Mouse (Mus musculus) limb, embryonic 11.5 days (tissue): ENCODE measurements at regions not wholly inside any gene's neighbourhood (a gene's known extent, or its start where the extent isn't known, plus 50 kb on each side); places are given as distances from the start of the nearest gene placed in this dataset.

Source experiments
- ATAC-seq: fragments of 200-750 bp; cut with Nextera tagmentation; 2 replicates; pipeline ENCODE4 v1.8.0; 2017; ENCODE audit warnings: low read depth; ENCODE audit not compliant: insufficient number of reproducible peaks, low FRiP score, low TSS enrichment
- DNase-seq: peaks from one replicate; pipeline ENCODE4 v3.0.0-alpha.2; 2015; ENCODE audit warnings: low spot score
- H3K27ac ChIP-seq: fragments of 300-500 bp; sonication (generic); replicated peaks from 2 replicates; pipeline ENCODE4 v1.5.1; 2014; ENCODE audit warnings: low read depth, mild to moderate bottlenecking, low read length
- H3K27me3 ChIP-seq: fragments of 300-500 bp; sonication (generic); 2 replicates; pipeline ENCODE4 v1.6.1; 2014; ENCODE audit warnings: mild to moderate bottlenecking, low read length, mixed read lengths; ENCODE audit not compliant: control insufficient read depth, insufficient read depth
- H3K36me3 ChIP-seq: fragments of 300-500 bp; sonication (generic); 2 replicates; pipeline ENCODE4 v1.6.1; 2014; ENCODE audit warnings: mild to moderate bottlenecking, low read length, moderate library complexity, mixed read lengths; ENCODE audit not compliant: control insufficient read depth, insufficient read depth
- H3K4me1 ChIP-seq: fragments of 300-500 bp; sonication (generic); 2 replicates; pipeline ENCODE4 v1.6.1; 2014; ENCODE audit warnings: low read length, mixed read lengths; ENCODE audit not compliant: control insufficient read depth, insufficient read depth
- H3K4me2 ChIP-seq: fragments of 300-500 bp; sonication (generic); 2 replicates; pipeline ENCODE4 v1.6.1; 2014; ENCODE audit warnings: low read depth, mild to moderate bottlenecking, moderate library complexity; ENCODE audit not compliant: severe bottlenecking
- H3K4me3 ChIP-seq: fragments of 300-500 bp; sonication (generic); 2 replicates; pipeline ENCODE4 v1.5.1; 2014; ENCODE audit warnings: low read depth, low read length
- H3K9ac ChIP-seq: fragments of 300-500 bp; sonication (generic); 2 replicates; pipeline ENCODE4 v1.6.1; 2014; ENCODE audit warnings: mild to moderate bottlenecking, low read length
- H3K9me3 ChIP-seq: fragments of 300-500 bp; sonication (generic); 2 replicates; pipeline ENCODE4 v1.6.1; 2016; ENCODE audit warnings: low read length; ENCODE audit not compliant: control insufficient read depth
- WGBS: fragments of 180-500 bp; shearing (Covaris S2); extraction: QIAGEN DNeasy Blood & Tissue Kit; methylation state at CpG from one replicate; pipeline ENCODE4 v1.1.7; 2014; 5-methylcytosine and 5-hydroxymethylcytosine counted together

DNA sequence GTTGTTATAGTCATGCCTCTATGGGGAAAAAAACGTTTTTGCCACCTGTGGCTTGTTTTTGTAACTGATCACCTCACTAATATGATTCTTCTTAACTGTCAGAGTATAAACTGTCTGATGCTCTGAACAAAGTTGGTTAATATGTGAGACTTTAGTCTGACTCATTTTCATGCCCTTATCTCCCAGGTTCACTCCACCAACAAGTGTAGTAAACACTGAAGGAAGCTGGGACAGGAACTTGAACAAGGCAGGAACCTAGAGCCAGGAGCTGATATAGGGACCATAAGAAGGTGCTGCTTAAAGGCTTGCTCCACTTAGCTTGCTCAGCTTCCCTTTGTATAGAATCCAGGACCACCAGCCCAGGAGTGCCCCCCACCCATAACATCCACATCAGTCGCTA lies 124.0 kb upstream of the Itga4 start:
- DNase-seq, result no peak
- Histone ChIP-seq H3K27me3 (no peaks in the 10 kb centered on the region), H3K4me2 (no peak overlapping the region), H3K27ac (no peak overlapping the region), H3K36me3 (no peaks in the 10 kb centered on the region), H3K9ac (no peak overlapping the region), H3K4me1 (no peaks in the 10 kb centered on the region), H3K4me3 (no peak overlapping the region), H3K9me3 (no peaks in the 10 kb centered on the region)
- 73% methylated on average over 2 of the region's 2 CpGs for WGBS
- ATAC-seq, result no peak

DNA sequence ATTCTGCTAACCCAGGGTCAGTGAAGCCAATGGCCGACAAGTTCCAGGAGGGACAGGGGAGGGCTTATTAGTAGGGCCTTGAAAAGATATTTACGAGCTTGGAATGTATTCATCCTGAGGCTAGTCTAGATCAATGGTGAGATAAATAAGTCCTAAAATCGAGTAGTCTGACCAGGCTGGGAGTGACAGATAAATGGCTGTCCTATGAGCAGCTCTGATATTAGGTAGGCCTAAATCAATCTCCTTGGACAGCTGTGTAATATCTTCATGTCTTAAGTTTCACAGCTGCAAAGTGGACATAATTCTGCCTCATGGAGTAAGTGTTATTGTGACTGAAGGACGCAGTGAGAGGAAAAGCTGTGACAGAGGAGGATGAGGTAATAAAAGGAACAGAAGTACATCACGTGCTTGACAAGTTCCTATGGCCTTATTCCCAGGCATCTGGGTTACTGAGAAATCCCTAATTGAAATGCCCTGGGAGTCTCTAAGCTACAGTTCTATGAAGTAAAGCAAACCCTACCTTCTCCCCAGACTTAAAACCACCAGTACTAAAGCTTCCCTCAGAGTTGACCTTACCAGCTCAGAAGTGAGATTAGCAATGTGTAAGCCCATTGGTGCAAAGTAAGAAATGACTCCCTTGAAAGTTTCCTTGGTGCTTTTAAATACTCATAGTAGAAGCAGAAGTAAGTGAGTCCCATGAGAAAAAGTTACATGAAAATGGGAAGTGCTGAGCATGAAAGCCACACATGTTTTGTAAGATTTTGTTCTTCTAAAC lies 123.3 kb upstream of the Itga4 start:
- no peak overlapping the region for H3K4me2 ChIP-seq
- ATAC-seq (no peak), DNase-seq (no peak)
- no peak overlapping the region for H3K4me3 ChIP-seq
- no peaks in the 10 kb centered on the region for H3K9me3 ChIP-seq
- H3K27me3 ChIP-seq, result no peaks in the 10 kb centered on the region
- H3K36me3 ChIP-seq, result no peaks in the 10 kb centered on the region
- H3K9ac ChIP-seq, result no peak overlapping the region
- H3K27ac ChIP-seq, result no peak overlapping the region
- H3K4me1 ChIP-seq, result no peaks in the 10 kb centered on the region
- WGBS, result 40% methylated on average over 5 of the region's 5 CpGs

DNA sequence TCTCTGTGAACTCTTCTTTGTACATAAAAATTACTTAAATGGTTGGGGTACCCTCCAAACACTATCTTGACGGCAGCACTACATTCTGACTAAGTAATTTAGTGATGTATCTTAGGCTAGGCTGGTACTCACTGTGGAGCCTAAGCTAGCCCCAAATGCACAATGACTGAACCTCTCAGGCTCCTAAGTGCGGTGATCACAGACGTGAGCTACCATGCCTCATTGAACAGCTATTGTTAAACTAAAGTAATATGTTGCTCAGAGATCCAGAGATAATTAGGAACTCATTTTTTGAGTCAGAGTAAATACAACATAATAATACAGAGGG lies 122.7 kb upstream of the Itga4 start:
- WGBS, result 94% methylated on average over 3 of the region's 3 CpGs
- DNase-seq, result no peak
- H3K9me3 ChIP-seq, result no peaks in the 10 kb centered on the region

DNA sequence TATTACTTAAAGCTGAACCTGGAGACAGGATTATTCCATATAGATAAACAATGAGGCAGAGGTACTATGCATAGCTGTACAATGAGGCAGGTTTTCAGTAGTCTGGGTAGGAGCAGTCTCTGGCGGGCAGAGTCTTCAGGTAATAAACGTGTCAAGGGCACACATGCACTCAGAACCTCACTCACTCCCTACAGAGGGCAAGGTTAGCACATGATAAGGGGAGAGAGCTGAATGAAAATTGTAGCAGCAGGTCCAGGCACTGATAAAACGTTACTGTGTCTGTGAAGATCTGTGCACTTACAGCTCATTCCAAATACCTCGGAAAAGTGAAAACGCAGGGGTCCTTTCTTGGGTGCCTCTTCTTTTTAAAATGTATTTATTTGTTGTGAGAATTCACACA lies 120.9 kb upstream of the Itga4 start:
- ATAC-seq, result no peak
- Histone ChIP-seq H3K9me3 (no peaks in the 10 kb centered on the region), H3K4me2 (no peak overlapping the region), H3K9ac (no peak overlapping the region), H3K27me3 (no peaks in the 10 kb centered on the region), H3K4me3 (no peak overlapping the region), H3K36me3 (no peaks in the 10 kb centered on the region), H3K27ac (no peak overlapping the region), H3K4me1 (no peaks in the 10 kb centered on the region)
- no peak for DNase-seq
- WGBS, result 86% methylated on average over 5 of the region's 5 CpGs

More for the DNA sequence above, 122.7 kb upstream of the Itga4 start:
- ATAC-seq, result no peak
- Histone ChIP-seq H3K4me2 (no peak overlapping the region), H3K4me1 (no peaks in the 10 kb centered on the region), H3K9ac (no peak overlapping the region), H3K36me3 (no peaks in the 10 kb centered on the region), H3K4me3 (no peak overlapping the region), H3K27me3 (no peaks in the 10 kb centered on the region), H3K27ac (no peak overlapping the region)

DNA sequence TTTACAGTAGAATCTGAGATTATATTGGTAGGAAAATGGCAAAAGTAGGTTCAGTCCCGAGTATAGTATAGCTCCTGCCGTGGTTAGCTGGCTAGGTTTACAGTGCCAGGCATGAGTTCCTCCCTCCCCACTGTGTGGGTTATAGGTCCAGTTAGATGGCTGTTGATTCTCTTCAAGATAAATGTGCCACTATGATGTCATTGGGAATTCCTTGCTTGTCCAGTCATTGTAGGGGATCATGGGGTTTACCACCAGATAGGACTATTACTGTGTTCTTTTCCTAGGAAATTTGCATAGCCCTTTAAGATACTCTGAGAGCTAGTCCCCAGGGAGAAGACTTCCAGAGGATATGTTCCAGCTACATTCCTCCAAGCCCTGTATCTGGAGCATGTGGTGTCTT lies 119.2 kb upstream of the Itga4 start:
- Histone ChIP-seq H3K27ac (no peak overlapping the region), H3K9ac (no peak overlapping the region), H3K36me3 (no peaks in the 10 kb centered on the region), H3K27me3 (no peaks in the 10 kb centered on the region), H3K9me3 (no peaks in the 10 kb centered on the region), H3K4me1 (no peaks in the 10 kb centered on the region), H3K4me3 (no peak overlapping the region), H3K4me2 (no peak overlapping the region)
- no peak for ATAC-seq
- WGBS, result 93% methylated on average over 2 of the region's 2 CpGs
- DNase-seq, result no peak

DNA sequence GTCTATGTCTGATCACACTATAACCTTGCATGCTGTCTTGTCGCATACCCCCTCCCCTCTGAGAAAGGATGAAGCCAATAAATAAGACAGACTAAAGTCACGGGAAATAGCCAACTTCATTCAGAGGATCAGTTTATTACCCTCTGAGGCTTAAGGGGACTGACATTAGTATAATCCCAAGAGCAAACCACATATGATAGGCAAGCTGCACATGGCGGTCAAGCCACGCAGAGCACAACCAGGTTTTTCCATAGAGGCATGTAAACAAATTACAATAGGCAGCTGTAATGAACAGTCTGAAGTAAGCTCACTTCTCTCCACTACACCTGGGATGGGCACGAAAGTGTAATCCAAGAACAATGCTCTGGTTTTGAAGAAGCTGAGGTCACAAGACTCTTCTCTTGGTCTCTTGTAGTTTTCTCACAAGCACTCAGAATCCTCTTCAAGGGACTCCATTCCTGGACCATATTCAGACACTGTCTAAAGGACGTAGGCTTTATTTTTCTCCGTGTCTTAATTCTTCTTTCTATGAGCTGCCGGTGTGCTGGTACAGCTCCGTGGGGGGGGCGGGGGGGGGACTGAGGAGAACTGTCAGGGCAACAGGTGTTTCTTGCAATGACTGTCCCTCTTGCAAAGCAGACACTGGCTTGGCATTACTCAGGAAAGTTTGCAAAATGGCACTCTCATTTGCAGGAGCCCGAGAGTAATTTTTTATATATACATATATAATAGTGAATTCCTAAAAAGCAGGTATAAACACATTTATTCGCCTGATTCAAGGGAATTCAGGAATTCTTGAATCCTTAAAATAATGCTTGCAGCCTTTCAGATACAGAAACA lies 118.4 kb upstream of the Itga4 start:
- ATAC-seq (no peak), DNase-seq (no peak)
- no peak overlapping the region for H3K4me2 ChIP-seq
- no peaks in the 10 kb centered on the region for H3K27me3 ChIP-seq
- 87% methylated on average over 12 of the region's 12 CpGs for WGBS
- no peak overlapping the region for H3K4me3 ChIP-seq
- H3K9ac ChIP-seq, result no peak overlapping the region
- H3K36me3 ChIP-seq, result no peaks in the 10 kb centered on the region
- H3K4me1 ChIP-seq, result no peaks in the 10 kb centered on the region
- H3K9me3 ChIP-seq, result no peaks in the 10 kb centered on the region
- H3K27ac ChIP-seq, result no peak overlapping the region

DNA sequence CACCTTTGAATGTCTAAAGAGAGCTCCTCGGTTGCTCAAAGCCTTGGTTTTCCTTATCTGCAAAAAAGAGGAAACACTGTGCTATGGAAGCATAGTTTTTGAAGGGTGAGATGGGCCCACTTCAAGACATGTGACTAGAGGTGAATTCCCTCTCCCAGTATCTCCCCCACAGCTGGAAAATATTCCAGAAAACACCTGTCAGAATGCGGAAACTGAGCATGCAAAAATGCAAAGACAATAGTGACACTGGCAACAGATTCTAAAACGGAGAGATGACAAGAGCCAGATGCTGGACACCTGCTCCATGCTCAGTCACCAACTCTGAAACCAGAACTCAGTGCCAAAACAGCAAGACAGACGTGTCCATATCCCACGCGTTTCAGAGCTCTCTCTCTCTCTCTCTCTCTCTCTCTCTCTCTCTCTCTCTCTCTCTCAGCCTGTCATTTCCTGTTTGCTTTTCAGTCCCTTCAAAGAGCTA lies 117.5 kb upstream of the Itga4 start:
- no peak for DNase-seq
- Histone ChIP-seq H3K4me1 (no peaks in the 10 kb centered on the region), H3K4me3 (no peak overlapping the region), H3K27me3 (no peaks in the 10 kb centered on the region), H3K9me3 (no peaks in the 10 kb centered on the region), H3K9ac (no peak overlapping the region), H3K36me3 (no peaks in the 10 kb centered on the region), H3K4me2 (no peak overlapping the region), H3K27ac (no peak overlapping the region)
- ATAC-seq, result no peak
- 70% methylated on average over 6 of the region's 6 CpGs for WGBS

DNA sequence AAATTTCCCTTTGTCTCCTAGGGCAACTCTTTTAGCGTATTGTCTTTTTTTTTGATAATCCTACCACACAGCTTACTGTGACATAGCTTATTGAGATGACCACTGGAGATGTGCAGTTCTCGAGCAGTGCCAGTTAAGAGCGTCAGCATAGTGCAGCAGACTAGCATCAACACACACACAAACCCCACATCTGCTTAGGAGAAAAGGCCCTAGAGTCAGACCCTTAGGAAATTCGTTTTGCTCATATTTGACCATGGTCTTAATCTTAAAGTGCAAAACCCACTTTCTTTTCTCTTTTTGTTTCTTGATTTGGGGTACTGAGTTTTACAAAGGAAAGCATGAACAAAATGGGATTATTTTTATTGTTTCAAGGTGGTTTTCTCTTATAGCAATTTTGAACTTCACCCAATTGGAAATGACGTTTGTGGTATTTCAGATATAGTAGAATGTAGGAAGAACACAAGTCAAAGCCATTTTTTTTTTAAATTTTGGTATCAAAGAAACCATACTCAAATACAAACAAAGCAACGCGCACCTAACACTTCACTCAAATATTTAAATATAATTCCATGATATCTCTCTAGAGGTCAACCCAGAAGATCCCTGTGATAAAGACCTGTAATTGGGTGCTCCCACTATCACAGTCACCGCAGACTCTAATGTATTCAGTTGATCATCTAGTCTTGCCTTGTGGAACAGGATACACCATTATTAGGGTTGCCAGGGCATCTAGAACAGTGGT lies 116.7 kb upstream of the Itga4 start:
- ATAC-seq (no peak), DNase-seq (no peak)
- no peaks in the 10 kb centered on the region for H3K36me3 ChIP-seq
- H3K9ac ChIP-seq, result no peak overlapping the region
- no peak overlapping the region for H3K4me2 ChIP-seq
- H3K27ac ChIP-seq, result no peak overlapping the region
- no peak overlapping the region for H3K4me3 ChIP-seq
- no peaks in the 10 kb centered on the region for H3K27me3 ChIP-seq
- no peaks in the 10 kb centered on the region for H3K9me3 ChIP-seq
- no peaks in the 10 kb centered on the region for H3K4me1 ChIP-seq
- 93% methylated on average over 8 of the region's 8 CpGs for WGBS
